Mouse (Mus musculus) urinary bladder, adult 2 months (tissue): ENCODE measurements around the gene Tubb5. TPM values are rescaled to one million over a fixed set of nuclear protein-coding genes. Genes with fewer than 3 reads are reported as not detected.

Source experiments
- DNase-seq: peaks from one replicate; pipeline ENCODE4 v3.0.0; 2022; ENCODE audit warnings: low spot score
- polyA plus RNA-seq: library from polyadenylated mRNA; depleted of rRNA; stranded (reverse); fragments of >200 nt; gene quantifications from 2 replicates; pipeline ENCODE4 v1.2.3, GENCODE M21; 2012; rRNA removed

Gene Tubb5
- polyA plus RNA-seq, result 257 TPM in 2 replicates

GRCm38 (mm10) chr17:35838122-35838544, at the start of gene Tubb5:
Tubb5 (minus strand) TSS chr17:35838306.
- peak; percentile 91 for DNase-seq

- DNase-seq, result no peak
Observed at GRCm38 (mm10) chr17:35887725-35888124, 49.6 kb upstream of the Tubb5 start.

- DNase-seq, result no peak
Observed at GRCm38 (mm10) chr17:35883777-35884176, 45.7 kb upstream of the Tubb5 start.

GRCm38 (mm10) chr17:35882924-35883323, 44.8 kb upstream of the Tubb5 start:
- no peak for DNase-seq

GRCm38 (mm10) chr17:35879245-35880057, 41.3 kb upstream of the Tubb5 start, which contains the start of gene Dhx16:
Dhx16 (plus strand) TSS chr17:35879819.
- DNase-seq, result peak; percentile 84

GRCm38 (mm10) chr17:35874721-35875120, 36.6 kb upstream of the Tubb5 start:
- no peak for DNase-seq

GRCm38 (mm10) chr17:35873774-35874519, 35.8 kb upstream of the Tubb5 start:
- peak; percentile 90 for DNase-seq

GRCm38 (mm10) chr17:35870884-35871696, 33.0 kb upstream of the Tubb5 start:
- peak; percentile 20 for DNase-seq

GRCm38 (mm10) chr17:35870151-35870883, 32.2 kb upstream of the Tubb5 start:
- peak; percentile 35 for DNase-seq

- peak; percentile 29 for DNase-seq
Observed at GRCm38 (mm10) chr17:35869346-35870067, 31.4 kb upstream of the Tubb5 start.

GRCm38 (mm10) chr17:35868961-35869345, 30.8 kb upstream of the Tubb5 start:
- no peak for DNase-seq

GRCm38 (mm10) chr17:35868165-35868820, 30.2 kb upstream of the Tubb5 start:
- peak; percentile 23 for DNase-seq

- DNase-seq, result peak; percentile 30
Observed at GRCm38 (mm10) chr17:35866911-35867890, 29.1 kb upstream of the Tubb5 start.

GRCm38 (mm10) chr17:35866281-35866831, 28.2 kb upstream of the Tubb5 start:
- no peak for DNase-seq

GRCm38 (mm10) chr17:35865481-35866280, 27.6 kb upstream of the Tubb5 start, which contains the start of gene Ppp1r18:
Ppp1r18 (plus strand) TSS chr17:35865593.
- peak; percentile 53 for DNase-seq

GRCm38 (mm10) chr17:35864832-35865353, 26.8 kb upstream of the Tubb5 start:
- DNase-seq, result no peak

GRCm38 (mm10) chr17:35861198-35861857, 23.2 kb upstream of the Tubb5 start, which contains the start of gene Nrm:
Nrm (plus strand) TSS chr17:35861318.
- DNase-seq, result peak; percentile 88
